Mouse (Mus musculus) spleen, adult 2 months (tissue): Measurements from ENCODE around the gene Nsun2. TPM values are rescaled to one million over a fixed set of nuclear protein-coding genes. Genes with fewer than 3 reads are reported as not detected.

Source experiments
- DNase-seq, 2 experiments: peaks; one replicate each; pipeline versions ENCODE4 v3.0.0 to v3.0.0-alpha.2; 2012 to 2021; ENCODE audit warnings: low spot score in 2 of 2, low read depth in 1 of 2
- H3K27ac ChIP-seq: fragments of 200-500 bp; 2 replicates; pipeline ENCODE4 v1.5.1; 2012; ENCODE audit warnings: low read length, inconsistent platforms; ENCODE audit not compliant: insufficient read depth
- H3K27me3 ChIP-seq: fragments of 200-500 bp; 2 replicates; pipeline ENCODE4 v1.6.1; 2012; ENCODE audit warnings: mild to moderate bottlenecking, moderate library complexity, low read length, inconsistent platforms; ENCODE audit not compliant: control insufficient read depth, insufficient read depth
- H3K36me3 ChIP-seq: fragments of 200-500 bp; 2 replicates; pipeline ENCODE4 v1.6.1; 2012; ENCODE audit warnings: mild to moderate bottlenecking, low read length, inconsistent platforms; ENCODE audit not compliant: control insufficient read depth, insufficient read depth
- H3K4me1 ChIP-seq: fragments of 200-500 bp; 2 replicates; pipeline ENCODE4 v1.6.1; 2011; ENCODE audit warnings: inconsistent platforms; ENCODE audit not compliant: control insufficient read depth, insufficient read depth, insufficient read length
- H3K4me3 ChIP-seq: fragments of 200-500 bp; 2 replicates; pipeline ENCODE4 v1.5.1; 2011; ENCODE audit warnings: mild to moderate bottlenecking, inconsistent platforms; ENCODE audit not compliant: insufficient read depth, insufficient read length; ENCODE audit errors: extremely low read depth
- CTCF ChIP-seq: fragments of 200-500 bp; IDR thresholded peaks from 2 replicates; pipeline ENCODE4 v1.5.1; 2011; ENCODE audit warnings: mild to moderate bottlenecking, inconsistent platforms; ENCODE audit not compliant: insufficient read depth, insufficient read length, insufficient replicate concordance; ENCODE audit errors: extremely low read depth
- POLR2A ChIP-seq: fragments of 200-500 bp; IDR thresholded peaks from 2 replicates; pipeline ENCODE4 v1.6.1; 2011; ENCODE audit warnings: low read depth, low read length, inconsistent platforms
- WGBS: fragments of 180-500 bp; shearing (Covaris S2); methylation state at CpG from one replicate; pipeline ENCODE4 v1.1.7; 2018; 5-methylcytosine and 5-hydroxymethylcytosine counted together
- polyA plus RNA-seq: library from polyadenylated mRNA; depleted of rRNA; stranded (reverse); fragments of >200 nt; gene quantifications from 2 replicates; pipeline ENCODE4 v1.2.3, GENCODE M21; 2012

Gene Nsun2
- polyA plus RNA-seq, 1 experiment: 43.2 TPM

GRCm38 (mm10) chr13:69601321-69601720 lies 67.8 kb downstream of the Nsun2 start:
- H3K4me1 ChIP-seq: no peaks in the 10 kb centered on the region
- no peak overlapping the region for H3K27ac ChIP-seq
- DNase-seq: no peak
- no peaks in the 10 kb centered on the region for H3K27me3 ChIP-seq
- TF ChIP-seq CTCF: no peak
- no peak for TF ChIP-seq POLR2A
- no peak overlapping the region for H3K4me3 ChIP-seq
- no peaks in the 10 kb centered on the region for H3K36me3 ChIP-seq
- WGBS: 84% methylated on average over 5 of the region's 5 CpGs

GRCm38 (mm10) chr13:69604670-69605069 lies 71.1 kb downstream of the Nsun2 start:
- Histone ChIP-seq H3K4me3 (no peak overlapping the region), H3K36me3 (no peaks in the 10 kb centered on the region), H3K27me3 (no peaks in the 10 kb centered on the region), H3K27ac (no peak overlapping the region), H3K4me1 (no peaks in the 10 kb centered on the region)
- WGBS: 86% methylated on average over 1 of the region's 1 CpGs
- TF ChIP-seq CTCF: no peak
- TF ChIP-seq POLR2A: no peak
- no peak for DNase-seq

- no peaks in the 10 kb centered on the region; the same call in 1 of the 2 replicates for H3K4me1 ChIP-seq
- H3K27me3 ChIP-seq: no peaks in the 10 kb centered on the region
- 82% methylated on average over 8 of the region's 8 CpGs for WGBS
- no peak overlapping the region for H3K4me3 ChIP-seq
- no peak overlapping the region for H3K27ac ChIP-seq
- no peak for DNase-seq
- TF ChIP-seq POLR2A: no peak
- TF ChIP-seq CTCF: no peak
- H3K36me3 ChIP-seq: no peaks in the 10 kb centered on the region
Measured at GRCm38 (mm10) chr13:69608734-69609133, 75.2 kb downstream of the Nsun2 start.

GRCm38 (mm10) chr13:69610751-69611397 lies 77.3 kb downstream of the Nsun2 start:
- Histone ChIP-seq H3K27ac (no peak overlapping the region), H3K4me1 (no peaks in the 10 kb centered on the region; the same call in 1 of the 2 replicates), H3K36me3 (peaks cover 6% of the 10 kb centered on the region), H3K4me3 (peak overlapping the region; percentile 61), H3K27me3 (no peaks in the 10 kb centered on the region)
- no peak for TF ChIP-seq POLR2A
- TF ChIP-seq CTCF: no peak
- DNase-seq: peak in 1 of 2 experiments; percentile 37
- 2% methylated on average over 40 of the region's 40 CpGs for WGBS

- Histone ChIP-seq H3K4me3 (peak within 1 kb of the TSS; percentile 77), H3K27ac (peak within 1 kb of the TSS; percentile 86), H3K27me3 (no peaks in the 10 kb centered on the region), H3K36me3 (peaks cover 11% of the 10 kb centered on the region), H3K4me1 (no peaks in the 10 kb centered on the region; the same call in 1 of the 2 replicates)
- under 1% methylated on average over 69 of the region's 69 CpGs for whole genome bisulfite sequencing
- peak; percentile 99 for DNase-seq
- TF ChIP-seq POLR2A (no peak), CTCF (no peak)
Measured at GRCm38 (mm10) chr13:69611398-69612174, 78.0 kb downstream of the Nsun2 start, which contains the start of gene Srd5a1. Gene Srd5a1, minus strand, starts transcription at chr13:69611442.

- no peak for DNase-seq
- H3K36me3 ChIP-seq: peaks cover 15% of the 10 kb centered on the region
- no peak for TF ChIP-seq CTCF
- no peak for TF ChIP-seq POLR2A
- peak overlapping the region; percentile 86 for H3K27ac ChIP-seq
- H3K27me3 ChIP-seq: no peaks in the 10 kb centered on the region
- WGBS: under 1% methylated on average over 24 of the region's 24 CpGs
- H3K4me1 ChIP-seq: no peaks in the 10 kb centered on the region; the same call in 1 of the 2 replicates
- peak overlapping the region; percentile 77 for H3K4me3 ChIP-seq
Measured at GRCm38 (mm10) chr13:69612175-69612544, 78.6 kb downstream of the Nsun2 start.
